Mouse (Mus musculus) MN1 (cell line): ENCODE results near the gene Art3.
A peak's percentile ranks its signal among the peaks of the same experiment; 100 is the strongest.

Source experiments
- DNase-seq: peaks from one replicate; pipeline ENCODE4 v3.0.0-alpha.2; 2016; ENCODE audit warnings: low spot score

The Art3 gene

GRCm38 (mm10) chr5:92424126-92424525 lies 92.5 kb downstream of the Art3 start:
- DNase-seq = no peak

DNA sequence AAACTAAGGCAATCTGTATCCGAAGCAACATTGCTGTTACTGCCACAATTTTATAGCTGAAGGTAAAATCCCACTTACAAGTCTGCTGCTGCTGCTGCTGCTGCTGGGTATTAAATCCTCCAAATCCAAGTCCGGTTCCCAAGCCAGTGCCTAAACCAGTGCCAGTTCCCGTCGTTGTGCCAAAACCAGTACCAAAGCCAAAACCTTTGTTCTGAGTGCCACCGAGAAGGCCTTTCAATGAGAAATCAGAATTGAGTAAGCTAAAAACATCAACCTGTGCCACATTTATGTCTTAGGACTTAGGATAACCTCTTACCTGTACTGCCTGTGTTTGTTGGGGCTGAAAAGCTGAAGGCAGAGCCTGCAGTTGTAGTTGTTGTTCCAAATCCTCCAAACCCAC lies 99.1 kb downstream of the Art3 start:
- no peak for DNase-seq

DNA sequence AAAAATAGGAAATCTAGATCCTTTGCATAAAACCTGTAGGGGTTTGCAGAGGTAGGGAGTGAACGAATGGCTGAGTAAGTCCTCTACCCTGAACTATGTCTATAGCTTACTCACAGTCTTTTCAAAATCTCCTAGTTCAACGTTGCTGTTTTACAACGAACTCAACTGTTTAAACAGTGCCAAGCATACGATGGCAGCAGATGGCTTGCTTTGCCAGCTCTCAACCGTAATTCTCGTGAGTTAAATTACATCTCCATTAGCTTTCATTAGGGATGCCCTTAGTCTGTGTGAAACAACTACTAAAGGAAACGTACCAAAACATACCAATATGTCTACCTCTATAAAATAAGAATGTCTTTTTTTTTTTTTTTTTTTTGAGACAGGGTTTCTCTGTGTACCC lies 100.0 kb downstream of the Art3 start:
- no peak for DNase-seq

- DNase-seq = peak; percentile 24
Observed at GRCm38 (mm10) chr5:92434070-92434469, 102.4 kb downstream of the Art3 start.

- DNase-seq = peak; percentile 50
Observed at GRCm38 (mm10) chr5:92434571-92434985, 103.0 kb downstream of the Art3 start.

DNA sequence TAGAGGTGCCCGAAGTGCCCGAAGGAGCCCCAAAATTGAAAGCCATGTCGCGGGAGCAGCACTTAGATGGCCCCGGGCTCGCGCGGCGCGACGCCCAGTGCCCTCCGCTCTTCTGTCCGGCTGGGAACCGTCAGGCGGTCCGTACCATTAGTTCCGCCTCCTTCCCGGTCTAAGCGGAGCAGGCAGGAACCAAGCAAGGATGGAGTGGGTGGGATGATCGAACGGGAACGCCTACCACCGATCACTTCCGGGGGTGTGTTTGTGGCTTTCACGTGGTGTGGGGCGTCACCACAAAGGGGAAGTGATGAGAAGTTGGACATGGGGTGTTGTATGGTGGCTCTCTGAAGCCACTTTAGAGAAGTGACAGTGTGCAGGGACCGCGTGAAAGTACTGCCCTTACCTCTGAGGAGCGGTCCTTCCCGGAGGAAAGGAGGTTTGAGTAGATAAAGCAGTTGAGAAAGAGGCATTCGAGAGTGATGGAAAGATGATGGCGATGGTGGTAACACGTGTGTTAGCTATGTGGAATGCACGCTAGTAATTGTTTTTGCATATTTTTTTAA lies 103.5 kb downstream of the Art3 start, which contains the start of gene Nup54:
Gene Nup54, minus strand, starts transcription at position 195 of the 560 bp plus-strand sequence.
- peak; percentile 96 for DNase-seq

DNA sequence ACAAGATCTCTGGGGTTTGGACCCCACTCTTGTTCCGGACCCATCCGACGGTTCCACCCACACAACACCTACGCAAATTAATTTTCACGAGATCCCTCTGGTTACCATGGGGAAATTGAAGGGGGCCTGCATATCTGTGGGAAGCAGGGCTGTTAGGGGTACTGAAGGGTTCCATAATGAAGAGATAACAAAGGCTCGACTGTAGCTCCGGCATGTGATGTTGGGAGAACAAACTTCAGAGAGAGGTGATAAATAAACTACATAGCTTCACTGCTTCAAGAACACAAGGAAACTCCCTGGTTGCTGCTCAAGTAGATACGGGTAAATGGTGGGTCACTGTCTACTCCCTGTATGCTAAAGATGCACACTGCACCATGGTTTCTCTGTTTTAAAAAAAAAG lies 106.9 kb downstream of the Art3 start:
- DNase-seq = no peak

DNA sequence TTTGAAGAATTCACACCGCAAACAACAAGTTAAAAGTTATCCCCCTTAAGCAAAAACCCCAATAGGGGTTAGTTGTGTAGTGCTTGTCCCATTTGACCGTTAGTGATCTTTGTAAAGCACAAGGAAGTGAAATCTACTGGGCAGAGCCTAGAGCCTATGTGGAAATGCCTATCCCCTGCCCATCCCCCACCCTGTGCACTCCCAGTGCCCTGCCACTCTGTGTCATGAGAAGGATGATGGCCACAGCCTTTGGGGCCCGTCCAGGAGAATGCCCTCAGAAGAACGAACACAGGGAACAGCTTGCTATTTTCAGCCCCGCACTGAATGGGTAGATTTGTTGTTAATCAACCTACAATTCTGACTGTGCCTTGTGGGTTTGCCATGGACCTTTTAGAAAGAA lies 109.9 kb downstream of the Art3 start:
- no peak for DNase-seq

DNA sequence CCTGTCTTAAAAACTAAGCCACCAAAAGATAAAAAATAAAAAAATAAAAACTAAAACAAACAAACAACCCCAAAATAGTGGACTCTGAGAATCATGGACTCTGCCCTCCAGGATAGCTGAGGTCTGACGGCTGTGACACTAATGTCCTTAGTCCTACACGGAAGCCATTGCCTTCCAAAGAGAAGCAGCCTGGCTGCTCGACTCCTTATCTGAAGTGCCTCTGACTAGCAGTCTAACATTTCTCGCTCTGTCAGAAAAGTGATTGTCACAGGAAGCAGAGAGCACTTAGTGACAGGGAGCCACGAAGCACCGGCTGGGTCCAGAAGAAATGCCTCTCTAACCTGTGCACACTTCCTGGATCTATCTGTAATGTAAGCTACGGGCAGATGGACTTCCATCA lies 111.3 kb downstream of the Art3 start:
- no peak for DNase-seq

DNA sequence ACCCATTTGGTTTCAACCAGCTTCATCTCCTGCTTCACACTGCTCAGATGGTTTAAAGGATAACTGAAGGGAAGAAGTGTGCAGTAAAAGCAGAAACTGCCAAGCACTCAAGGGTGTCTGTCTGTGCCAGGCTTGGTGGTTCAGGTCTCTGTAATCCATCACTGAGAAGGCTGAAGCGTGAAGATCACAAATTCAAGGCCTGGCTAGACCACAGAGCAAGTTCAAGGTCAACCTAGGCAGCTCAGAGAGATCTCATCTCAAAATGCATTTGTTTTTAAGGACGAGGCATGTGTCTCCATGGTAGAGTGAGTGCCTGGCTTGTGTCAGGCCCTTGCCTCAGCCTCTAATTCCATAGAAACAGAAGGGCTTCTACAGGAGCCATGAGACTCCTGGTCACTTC lies 113.4 kb downstream of the Art3 start:
- DNase-seq = no peak

DNA sequence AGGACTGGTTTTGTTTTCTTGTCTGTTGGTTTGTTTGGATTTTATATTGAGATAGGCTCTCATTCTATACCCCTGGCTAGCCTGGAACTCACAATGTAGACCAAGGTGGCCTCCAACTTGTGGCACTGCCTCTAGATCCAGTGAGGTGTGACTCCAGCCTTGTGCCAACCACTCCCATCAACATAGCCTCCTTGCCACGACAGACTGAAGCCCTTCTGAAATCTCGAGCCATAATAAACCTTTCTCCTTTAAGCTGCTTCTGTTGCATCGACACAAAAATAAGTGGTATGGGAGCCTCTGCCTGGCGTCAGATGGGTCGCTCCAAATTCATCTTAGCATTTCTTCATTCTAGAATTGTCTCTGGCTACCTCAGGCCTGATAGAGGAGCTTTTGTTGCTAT lies 115.1 kb downstream of the Art3 start:
- DNase-seq = no peak

DNA sequence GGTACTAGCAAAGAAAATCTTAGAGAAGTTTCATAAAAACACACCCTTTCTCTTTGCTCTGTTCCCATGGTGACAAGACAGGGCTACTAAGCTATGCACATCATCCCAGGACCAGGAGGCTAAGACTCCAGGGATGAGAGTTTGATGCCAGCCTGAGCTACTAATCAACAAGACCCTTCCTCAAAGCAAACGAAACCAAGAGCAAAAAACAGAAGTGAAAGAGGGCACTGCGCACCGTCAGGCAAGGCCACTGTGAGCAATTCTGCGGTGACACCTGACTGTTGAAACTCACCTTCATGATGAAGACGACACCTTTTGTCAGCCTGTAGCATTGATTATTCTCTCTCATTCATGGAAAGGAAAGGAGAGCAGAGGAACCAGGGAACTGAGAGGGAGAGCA lies 121.2 kb downstream of the Art3 start:
- DNase-seq = no peak

DNA sequence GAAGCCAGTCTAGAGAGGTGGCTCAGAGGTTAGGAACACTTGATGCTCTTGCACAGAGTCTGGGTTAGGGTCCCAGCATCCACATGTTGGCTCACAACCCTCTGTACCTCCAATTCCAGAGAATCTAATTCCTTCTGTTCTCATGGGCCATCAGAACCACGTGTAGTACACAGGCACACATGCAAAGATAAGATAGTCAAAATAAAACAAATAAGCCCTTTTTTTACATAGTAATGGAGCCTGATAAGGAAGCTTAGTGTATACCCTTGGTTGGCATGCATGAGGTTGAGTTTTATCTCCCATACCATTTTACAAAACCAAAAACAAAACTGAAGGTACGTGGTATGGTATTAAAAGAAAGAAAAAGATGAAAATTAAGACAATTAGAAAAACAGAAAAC lies 125.8 kb downstream of the Art3 start:
- no peak for DNase-seq

GRCm38 (mm10) chr5:92458726-92459125 lies 127.1 kb downstream of the Art3 start:
- DNase-seq = no peak

GRCm38 (mm10) chr5:92461321-92461720 lies 129.7 kb downstream of the Art3 start:
- DNase-seq = peak; percentile 85
